Comparison of ENCODE assay signal across 9 mouse cellular contexts in the genomic region with DNA sequence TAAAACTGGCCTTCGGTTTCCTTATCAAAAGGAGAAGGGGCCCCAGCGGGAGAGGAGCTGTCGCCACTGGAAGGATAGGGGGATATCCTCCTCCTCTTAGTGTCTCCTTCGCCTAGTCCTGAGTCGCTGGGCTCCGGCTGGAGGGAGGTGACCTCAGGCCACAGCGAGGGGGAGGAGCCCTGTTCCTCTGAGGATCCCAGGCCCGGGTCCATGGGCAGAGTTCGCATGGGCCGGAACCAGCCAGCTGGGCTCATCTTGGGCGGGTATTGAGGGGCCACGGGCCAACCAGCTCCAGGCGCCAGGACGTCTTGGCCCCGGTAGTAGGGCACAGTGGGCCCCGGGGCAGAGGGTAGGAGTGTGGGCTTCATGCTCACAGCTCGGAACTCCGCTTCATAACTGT. TPM values are rescaled to one million over a fixed set of nuclear protein-coding genes. Genes with fewer than 3 reads are reported as not detected.
A peak's percentile ranks its signal among the peaks of the same experiment; 100 is the strongest.
DNase-seq lines count a peak whose midpoint lies in the region; ATAC-seq lines count a peak whose summit lies in the region.
"Had no signal": no experiment of that assay in that cellular context is flagged by ENCODE, and none has a peak within 500 bp of the region (broad histone marks: within the 10 kb centered on the region; RNA-seq: fewer than 3 reads in every experiment).

No protein-coding gene starts in this region.

- no peak overlapping the region for H3K27ac ChIP-seq in liver, embryonic 11.5 days (ENCODE audit: low read depth, low read length)
- no peak overlapping the region for H3K27ac ChIP-seq in midbrain, embryonic 11.5 days (ENCODE audit: low read depth, low read length)

- H3K4me1 ChIP-seq in liver, embryonic 11.5 days (replicated peaks; ENCODE audit: control insufficient read depth, insufficient read depth, low read length), result no peaks in the 10 kb centered on the region
- H3K4me1 ChIP-seq in midbrain, embryonic 11.5 days (ENCODE audit: control insufficient read depth, insufficient read depth, low read length), result no peaks in the 10 kb centered on the region

- H3K36me3 ChIP-seq in liver, embryonic 11.5 days (ENCODE audit: control insufficient read depth, insufficient read depth, low read length), result no peaks in the 10 kb centered on the region
- no peaks in the 10 kb centered on the region for H3K36me3 ChIP-seq in midbrain, embryonic 11.5 days (ENCODE audit: control insufficient read depth, insufficient read depth, low read length)

- DNase-seq in adrenal gland, postnatal 36 days, result peak; percentile 36 to 51
- peak; percentile 57 for DNase-seq in gastrocnemius, postnatal 10 days
- DNase-seq in heart, postnatal 14 days, result peak; percentile 51 to 56
- DNase-seq in liver, embryonic 11.5 days (ENCODE audit: low spot score), result no peak
- DNase-seq in midbrain, embryonic 11.5 days (ENCODE audit: low spot score, missing footprints), result no peak
- no peak for DNase-seq in layer of hippocampus, postnatal 36 days

- WGBS in liver, embryonic 11.5 days, result 19% methylated on average over 18 of the region's 18 CpGs
- WGBS in midbrain, embryonic 11.5 days, result 22% methylated on average over 18 of the region's 18 CpGs

- H3K4me3 ChIP-seq in liver, embryonic 11.5 days (ENCODE audit: low read depth, low read length), result 0 out of 2 replicates have a peak overlapping the region, but pooled peaks have one; percentile 3
- H3K4me3 ChIP-seq in midbrain, embryonic 11.5 days (ENCODE audit: low read depth, low read length), result no peak overlapping the region

- intact Hi-C loops in heart, postnatal 14 days (cut with DNase I), result loop anchor here (2.0 kb wide), 1 partner anchor 76 kb away; no protein-coding TSS in a partner anchor

- H3K9ac ChIP-seq in liver, embryonic 11.5 days (ENCODE audit: low read depth, low read length), result no peak overlapping the region
- no peak overlapping the region for H3K9ac ChIP-seq in midbrain, embryonic 11.5 days (ENCODE audit: low read length)

- no peaks in the 10 kb centered on the region for H3K9me3 ChIP-seq in liver, embryonic 11.5 days (ENCODE audit: control insufficient read depth, low read length)
- no peaks in the 10 kb centered on the region for H3K9me3 ChIP-seq in midbrain, embryonic 11.5 days (ENCODE audit: control insufficient read depth, low read length)

- peak overlapping the region; percentile 31 for H3K4me2 ChIP-seq in liver, embryonic 11.5 days
- no peak overlapping the region for H3K4me2 ChIP-seq in midbrain, embryonic 11.5 days

- H3K27me3 ChIP-seq in liver, embryonic 11.5 days (replicated peaks; ENCODE audit: control insufficient read depth, insufficient read depth, low read length), result peaks cover 43% of the 10 kb centered on the region
- peaks cover 2% of the 10 kb centered on the region; the same call in 1 of the 2 replicates for H3K27me3 ChIP-seq in midbrain, embryonic 11.5 days (ENCODE audit: control insufficient read depth, insufficient read depth, low read length)

- ATAC-seq in liver, embryonic 11.5 days (replicated peaks; ENCODE audit: low FRiP score), result no peak
- no peak for ATAC-seq in erythroid progenitor cell, adult 5-6 weeks (replicated peaks; ENCODE audit: low FRiP score, poor library complexity, severe bottlenecking)
- no peak for ATAC-seq in midbrain, embryonic 11.5 days (ENCODE audit: low FRiP score)
- ATAC-seq in frontal cortex, adult (ENCODE audit: low TSS enrichment), result no peak

RNA-seq across cellular contexts. Expression of gene Tbx21, which starts 16.3 kb away (rescaled TPM):
- total RNA-seq in adrenal gland, postnatal 36 days (2021), result under 1 TPM; 0.23 to 0.33 TPM
- 1 to 10 TPM; 1.3 to 1.7 TPM for total RNA-seq in gastrocnemius, postnatal 10 days (2021)
- total RNA-seq in heart, postnatal 14 days (2021), result under 1 TPM in 1 of 2 experiments, not detected in 1; 0.12 TPM
- not detected in 2 replicates for polyA plus RNA-seq in liver, embryonic 11.5 days (2014; fragmentation: Nextera tagmentation; extraction: Ambion mirVana)
- total RNA-seq in erythroid progenitor cell, adult 5-6 weeks (2015; ENCODE audit: low replicate concordance), result not detected in 2 replicates
- total RNA-seq in erythroid progenitor cell, adult 5-6 weeks (2017; ENCODE audit: low replicate concordance), result not detected in 2 replicates
- polyA plus RNA-seq in midbrain, embryonic 11.5 days (2014; fragmentation: Nextera tagmentation; extraction: Ambion mirVana), result 0.12 and 0.14 TPM in 2 replicates
- total RNA-seq in layer of hippocampus, postnatal 36 days (2021), result under 1 TPM in 1 of 2 experiments, not detected in 1; 0.15 TPM
- total RNA-seq: left cerebral cortex, postnatal 10 days had no signal

RNA-seq across cellular contexts. Expression of gene Osbpl7, which starts 48.4 kb away (rescaled TPM):
- 1 to 10 TPM; 7.8 to 9.1 TPM for total RNA-seq in adrenal gland, postnatal 36 days (2021)
- 1 to 10 TPM; 3.4 to 6.4 TPM for total RNA-seq in gastrocnemius, postnatal 10 days (2021)
- total RNA-seq in heart, postnatal 14 days (2021), result 1 to 10 TPM; 4.6 to 4.9 TPM
- 4.9 and 6.1 TPM in 2 replicates for polyA plus RNA-seq in liver, embryonic 11.5 days (2014; fragmentation: Nextera tagmentation; extraction: Ambion mirVana)
- total RNA-seq in erythroid progenitor cell, adult 5-6 weeks (2015; ENCODE audit: low replicate concordance), result 1.3 and 2.9 TPM in 2 replicates
- total RNA-seq in erythroid progenitor cell, adult 5-6 weeks (2017; ENCODE audit: low replicate concordance), result 1.4 and 22.7 TPM in 2 replicates
- polyA plus RNA-seq in midbrain, embryonic 11.5 days (2014; fragmentation: Nextera tagmentation; extraction: Ambion mirVana), result 4.2 and 4.8 TPM in 2 replicates
- total RNA-seq in layer of hippocampus, postnatal 36 days (2021), result 10 to 100 TPM; 16.0 to 16.9 TPM

RNA-seq across cellular contexts. Expression of gene Tbkbp1, which starts 52.5 kb away (rescaled TPM):
- 10 to 100 TPM; 10.6 to 12.8 TPM for total RNA-seq in adrenal gland, postnatal 36 days (2021)
- total RNA-seq in gastrocnemius, postnatal 10 days (2021), result 1 to 10 TPM; 7.1 to 9.9 TPM
- 10 to 100 TPM; 13.4 to 15.8 TPM for total RNA-seq in heart, postnatal 14 days (2021)
- 5.4 and 5.5 TPM in 2 replicates for polyA plus RNA-seq in liver, embryonic 11.5 days (2014; fragmentation: Nextera tagmentation; extraction: Ambion mirVana)
- 1.4 and 15.9 TPM in 2 replicates for total RNA-seq in erythroid progenitor cell, adult 5-6 weeks (2015; ENCODE audit: low replicate concordance)
- total RNA-seq in erythroid progenitor cell, adult 5-6 weeks (2017; ENCODE audit: low replicate concordance), result 1.3 TPM in 1 of 2 replicates, not detected in the other
- 2.8 and 3.6 TPM in 2 replicates for polyA plus RNA-seq in midbrain, embryonic 11.5 days (2014; fragmentation: Nextera tagmentation; extraction: Ambion mirVana)
- total RNA-seq in layer of hippocampus, postnatal 36 days (2021), result 10 to 100 TPM; 83.8 to 94.3 TPM

RNA-seq across cellular contexts. Expression of gene Mrpl10, which starts 57.4 kb away (rescaled TPM):
- 100 to 1,000 TPM; 131 to 141 TPM for total RNA-seq in adrenal gland, postnatal 36 days (2021)
- total RNA-seq in gastrocnemius, postnatal 10 days (2021), result 10 to 100 TPM; 45.1 to 45.6 TPM
- 10 to 100 TPM; 79.9 to 88.0 TPM for total RNA-seq in heart, postnatal 14 days (2021)
- 86.1 and 89.7 TPM in 2 replicates for polyA plus RNA-seq in liver, embryonic 11.5 days (2014; fragmentation: Nextera tagmentation; extraction: Ambion mirVana)
- total RNA-seq in erythroid progenitor cell, adult 5-6 weeks (2015; ENCODE audit: low replicate concordance), result 5.0 and 15.5 TPM in 2 replicates
- total RNA-seq in erythroid progenitor cell, adult 5-6 weeks (2017; ENCODE audit: low replicate concordance), result 4.6 and 5.3 TPM in 2 replicates
- polyA plus RNA-seq in midbrain, embryonic 11.5 days (2014; fragmentation: Nextera tagmentation; extraction: Ambion mirVana), result 71.0 and 72.2 TPM in 2 replicates
- total RNA-seq in layer of hippocampus, postnatal 36 days (2021), result 10 to 100 TPM; 74.8 to 75.4 TPM

RNA-seq across cellular contexts. Expression of gene Lrrc46, which starts 57.6 kb away (rescaled TPM):
- total RNA-seq in adrenal gland, postnatal 36 days (2021), result 1 to 10 TPM; 1.3 TPM
- under 1 TPM in 1 of 2 experiments, not detected in 1; 0.16 TPM for total RNA-seq in gastrocnemius, postnatal 10 days (2021)
- total RNA-seq in heart, postnatal 14 days (2021), result under 1 TPM; 0.27 to 0.69 TPM
- polyA plus RNA-seq in liver, embryonic 11.5 days (2014; fragmentation: Nextera tagmentation; extraction: Ambion mirVana), result 0.49 and 0.58 TPM in 2 replicates
- total RNA-seq in erythroid progenitor cell, adult 5-6 weeks (2015; ENCODE audit: low replicate concordance), result not detected in 2 replicates
- not detected in 2 replicates for total RNA-seq in erythroid progenitor cell, adult 5-6 weeks (2017; ENCODE audit: low replicate concordance)
- 2.7 TPM in 2 replicates for polyA plus RNA-seq in midbrain, embryonic 11.5 days (2014; fragmentation: Nextera tagmentation; extraction: Ambion mirVana)
- under 1 TPM; 0.76 to 0.85 TPM for total RNA-seq in layer of hippocampus, postnatal 36 days (2021)

Comparison
In these comparisons a context has a peak if more than half of its experiments do, and no peak if none do; other contexts are left out.
1. DNase-seq: peak in adrenal gland, postnatal 36 days (2 of 2), gastrocnemius, postnatal 10 days (single experiment) and heart, postnatal 14 days (2 of 2); none in liver, embryonic 11.5 days (single experiment), midbrain, embryonic 11.5 days (single experiment) and layer of hippocampus, postnatal 36 days (0 of 2).
2. RNA of gene Tbkbp1, which starts 52.5 kb away (total RNA-seq): 83.8 to 94.3 TPM in layer of hippocampus, postnatal 36 days; 1.3 to 15.9 TPM in erythroid progenitor cell, adult 5-6 weeks, 13.4 to 15.8 TPM in heart, postnatal 14 days, 10.6 to 12.8 TPM in adrenal gland, postnatal 36 days and 7.1 to 9.9 TPM in gastrocnemius, postnatal 10 days; every median in the first group is over 4 times any median in the second.